Mouse (Mus musculus) hindbrain, embryonic 14.5 days (tissue): ENCODE measurements around the gene Cdkl1. TPM values are rescaled to one million over a fixed set of nuclear protein-coding genes. Genes with fewer than 3 reads are reported as not detected.

ENCODE experiments used
- ATAC-seq: fragments of 200-750 bp; cut with Nextera tagmentation; 2 replicates; pipeline ENCODE4 v1.8.0; 2017; ENCODE audit warnings: moderate number of reproducible peaks, mild to moderate bottlenecking, moderate TSS enrichment, moderate library complexity; ENCODE audit not compliant: low FRiP score
- DNase-seq: peaks from one replicate; pipeline ENCODE4 v3.0.0-alpha.2; 2015; ENCODE audit warnings: low spot score
- H3K27ac ChIP-seq: fragments of 300-500 bp; sonication (generic); 2 replicates; pipeline ENCODE4 v1.5.1; 2014; ENCODE audit warnings: mild to moderate bottlenecking, moderate library complexity
- H3K27me3 ChIP-seq: fragments of 300-500 bp; sonication (generic); 2 replicates; pipeline ENCODE4 v1.6.1; 2014; ENCODE audit warnings: mild to moderate bottlenecking, low read length, mixed read lengths; ENCODE audit not compliant: control insufficient read depth, insufficient read depth
- H3K36me3 ChIP-seq: fragments of 300-500 bp; sonication (generic); replicated peaks from 2 replicates; pipeline ENCODE4 v1.6.1; 2014; ENCODE audit not compliant: control insufficient read depth, insufficient read depth
- H3K4me1 ChIP-seq: fragments of 300-500 bp; sonication (generic); replicated peaks from 2 replicates; pipeline ENCODE4 v1.6.1; 2014; ENCODE audit warnings: antibody characterized with exemption, low read length, mixed read lengths; ENCODE audit not compliant: control insufficient read depth, insufficient read depth
- H3K4me2 ChIP-seq: fragments of 300-500 bp; sonication (generic); replicated peaks from 2 replicates; pipeline ENCODE4 v1.6.1; 2014; ENCODE audit warnings: mild to moderate bottlenecking, moderate library complexity
- H3K4me3 ChIP-seq: fragments of 300-500 bp; sonication (generic); replicated peaks from 2 replicates; pipeline ENCODE4 v1.5.1; 2014; ENCODE audit warnings: mild to moderate bottlenecking, low read length
- H3K9ac ChIP-seq: fragments of 300-500 bp; sonication (generic); 2 replicates; pipeline ENCODE4 v1.6.1; 2014
- H3K9me3 ChIP-seq: fragments of 300-500 bp; sonication (generic); 2 replicates; pipeline ENCODE4 v1.6.1; 2016; ENCODE audit warnings: low read length; ENCODE audit not compliant: control insufficient read depth
- WGBS: fragments of 180-500 bp; shearing (Covaris S2); extraction: QIAGEN DNeasy Blood & Tissue Kit; methylation state at CpG from one replicate; pipeline ENCODE4 v1.1.7; 2014; 5-methylcytosine and 5-hydroxymethylcytosine counted together
- polyA plus RNA-seq: library from polyadenylated mRNA; unstranded; fragments of >200 nt; fragmentation: Nextera tagmentation; extraction: Ambion mirVana; gene quantifications from 2 replicates; pipeline ENCODE4 v1.2.1, GENCODE M21; 2014

Cdkl1 gene
- polyA plus RNA-seq, 1 experiment from 2014 or later: 10.6 TPM

GRCm38 (mm10) chr12:69789766-69790529 lies 1.1 kb downstream of the Cdkl1 start:
- peak overlapping the region; percentile 14; the same call in 1 of the 2 replicates for H3K27ac ChIP-seq
- DNase-seq (peak; percentile 34), ATAC-seq (0 out of 2 replicates have a peak, but pooled peaks have one; percentile 12)

GRCm38 (mm10) chr12:69788380-69788779 lies 2.7 kb downstream of the Cdkl1 start:
- Histone ChIP-seq H3K27me3 (no peaks in the 10 kb centered on the region), H3K9me3 (no peaks in the 10 kb centered on the region), H3K27ac (no peak overlapping the region), H3K9ac (no peak overlapping the region), H3K4me3 (no peak overlapping the region), H3K36me3 (no peaks in the 10 kb centered on the region), H3K4me2 (no peak overlapping the region), H3K4me1 (0 out of 2 replicates have a peak, but pooled peaks cover 12% of the 10 kb centered on the region)
- ATAC-seq: no peak
- WGBS: 85% methylated on average over 5 of the region's 5 CpGs
- no peak for DNase-seq

More at GRCm38 (mm10) chr12:69789766-69790529, 1.1 kb downstream of the Cdkl1 start:
- Histone ChIP-seq H3K36me3 (no peaks in the 10 kb centered on the region), H3K4me1 (0 out of 2 replicates have a peak, but pooled peaks cover 12% of the 10 kb centered on the region), H3K4me2 (peak overlapping the region; percentile 99), H3K9me3 (no peaks in the 10 kb centered on the region), H3K27me3 (no peaks in the 10 kb centered on the region), H3K4me3 (peak overlapping the region; percentile 50), H3K9ac (peak overlapping the region; percentile 71)
- 35% methylated on average over 27 of the region's 27 CpGs for WGBS

- no peak overlapping the region for H3K4me3 ChIP-seq
- H3K9ac ChIP-seq: no peak overlapping the region
- 0 out of 2 replicates have a peak, but pooled peaks cover 1% of the 10 kb centered on the region for H3K4me1 ChIP-seq
- no peak overlapping the region for H3K4me2 ChIP-seq
- 94% methylated on average over 9 of the region's 9 CpGs for WGBS
- H3K36me3 ChIP-seq: no peaks in the 10 kb centered on the region
- DNase-seq: no peak
- ATAC-seq: no peak
- H3K27ac ChIP-seq: no peak overlapping the region
- H3K9me3 ChIP-seq: no peaks in the 10 kb centered on the region
- no peaks in the 10 kb centered on the region for H3K27me3 ChIP-seq
Measured at GRCm38 (mm10) chr12:69785471-69785870, 5.6 kb downstream of the Cdkl1 start.

- Histone ChIP-seq H3K9me3 (no peaks in the 10 kb centered on the region), H3K4me3 (no peak overlapping the region), H3K36me3 (no peaks in the 10 kb centered on the region), H3K9ac (no peak overlapping the region), H3K27ac (no peak overlapping the region), H3K4me1 (no peaks in the 10 kb centered on the region), H3K27me3 (no peaks in the 10 kb centered on the region), H3K4me2 (no peak overlapping the region)
- DNase-seq: no peak
- ATAC-seq: no peak
- WGBS: 55% methylated on average over 6 of the region's 6 CpGs
Measured at GRCm38 (mm10) chr12:69783247-69784025, 7.6 kb downstream of the Cdkl1 start.

- no peaks in the 10 kb centered on the region for H3K4me1 ChIP-seq
- no peaks in the 10 kb centered on the region for H3K36me3 ChIP-seq
- no peak overlapping the region for H3K4me3 ChIP-seq
- no peaks in the 10 kb centered on the region for H3K27me3 ChIP-seq
- 79% methylated on average over 10 of the region's 10 CpGs for WGBS
- H3K9ac ChIP-seq: no peak overlapping the region
- no peak for ATAC-seq
- no peak overlapping the region for H3K4me2 ChIP-seq
- no peak for DNase-seq
- no peak overlapping the region for H3K27ac ChIP-seq
- no peaks in the 10 kb centered on the region for H3K9me3 ChIP-seq
Measured at GRCm38 (mm10) chr12:69781935-69782650, 9.0 kb downstream of the Cdkl1 start.

- WGBS: 60% methylated on average over 8 of the region's 8 CpGs
- H3K36me3 ChIP-seq: no peaks in the 10 kb centered on the region
- no peak overlapping the region for H3K4me2 ChIP-seq
- no peak overlapping the region for H3K27ac ChIP-seq
- H3K4me1 ChIP-seq: no peaks in the 10 kb centered on the region
- H3K27me3 ChIP-seq: no peaks in the 10 kb centered on the region
- ATAC-seq: no peak
- H3K4me3 ChIP-seq: no peak overlapping the region
- no peak for DNase-seq
- H3K9ac ChIP-seq: no peak overlapping the region
- H3K9me3 ChIP-seq: no peaks in the 10 kb centered on the region
Measured at GRCm38 (mm10) chr12:69781480-69781879, 9.6 kb downstream of the Cdkl1 start.

- DNase-seq: no peak
Measured at GRCm38 (mm10) chr12:69777957-69778356, 13.1 kb downstream of the Cdkl1 start.

GRCm38 (mm10) chr12:69777341-69777730 lies 13.7 kb downstream of the Cdkl1 start:
- H3K36me3 ChIP-seq: no peaks in the 10 kb centered on the region
- H3K9ac ChIP-seq: no peak overlapping the region
- WGBS: 88% methylated on average over 6 of the region's 6 CpGs
- DNase-seq (no peak), ATAC-seq (no peak)
- no peak overlapping the region for H3K27ac ChIP-seq
- no peak overlapping the region for H3K4me3 ChIP-seq
- no peak overlapping the region for H3K4me2 ChIP-seq
- H3K4me1 ChIP-seq: no peaks in the 10 kb centered on the region
- no peaks in the 10 kb centered on the region for H3K9me3 ChIP-seq
- no peaks in the 10 kb centered on the region for H3K27me3 ChIP-seq

More at GRCm38 (mm10) chr12:69777957-69778356, 13.1 kb downstream of the Cdkl1 start:
- H3K4me2 ChIP-seq: no peak overlapping the region
- no peaks in the 10 kb centered on the region for H3K4me1 ChIP-seq
- H3K9ac ChIP-seq: no peak overlapping the region
- WGBS: 80% methylated on average over 2 of the region's 2 CpGs
- no peak for ATAC-seq
- H3K4me3 ChIP-seq: no peak overlapping the region
- no peaks in the 10 kb centered on the region for H3K9me3 ChIP-seq
- H3K36me3 ChIP-seq: no peaks in the 10 kb centered on the region
- H3K27ac ChIP-seq: no peak overlapping the region
- H3K27me3 ChIP-seq: no peaks in the 10 kb centered on the region
